ENCODE assay signal across 24 mouse cellular contexts in the genomic region with DNA sequence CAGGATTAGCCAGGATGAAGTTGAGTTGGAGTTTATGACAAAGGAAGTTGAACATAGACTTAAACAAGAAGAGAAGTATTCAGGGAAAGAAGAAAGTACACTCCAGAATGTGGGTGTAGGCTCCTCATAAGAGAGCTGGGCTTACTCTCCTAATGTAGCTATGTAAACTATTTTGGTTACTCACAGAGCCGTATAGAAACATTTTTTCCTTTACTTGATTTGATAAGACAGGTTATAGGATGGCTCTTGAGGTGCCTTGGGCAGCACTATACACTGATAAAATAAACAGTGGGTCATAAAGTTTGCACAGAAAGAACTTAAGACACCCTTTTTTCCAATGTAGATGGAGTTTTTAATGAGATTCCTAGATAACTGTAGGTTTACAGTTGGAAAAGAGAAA.
"Had no signal": no experiment of that assay in that cellular context is flagged by ENCODE, and none has a peak within 500 bp of the region (broad histone marks: within the 10 kb centered on the region; RNA-seq: fewer than 3 reads in every experiment).

No protein-coding gene starts in this region.

- ATAC-seq: hindbrain, postnatal 0 days; intestine, embryonic 16.5 days had no signal

- H3K9me3 ChIP-seq: heart, embryonic 13.5 days; heart, embryonic 15.5 days; hindbrain, embryonic 13.5 days; hindbrain, embryonic 15.5 days; kidney, embryonic 15.5 days; limb, embryonic 13.5 days; limb, embryonic 15.5 days had no signal

- H3K27me3 ChIP-seq: heart, embryonic 13.5 days; heart, embryonic 15.5 days; hindbrain, embryonic 13.5 days; hindbrain, embryonic 15.5 days; kidney, embryonic 15.5 days; limb, embryonic 13.5 days; limb, embryonic 15.5 days had no signal

- H3K4me1 ChIP-seq: heart, embryonic 13.5 days; heart, embryonic 15.5 days; hindbrain, embryonic 13.5 days; hindbrain, embryonic 15.5 days; kidney, embryonic 15.5 days; limb, embryonic 13.5 days; limb, embryonic 15.5 days had no signal

- H3K4me2 ChIP-seq: heart, embryonic 11.5 days; heart, embryonic 13.5 days; heart, embryonic 15.5 days; hindbrain, embryonic 13.5 days; hindbrain, embryonic 15.5 days; kidney, embryonic 15.5 days; limb, embryonic 13.5 days; limb, embryonic 15.5 days had no signal

- H3K4me3 ChIP-seq: heart, adult 2 months; heart, embryonic 13.5 days; heart, embryonic 15.5 days; hindbrain, embryonic 13.5 days; hindbrain, embryonic 15.5 days; kidney, embryonic 15.5 days; limb, embryonic 13.5 days; limb, embryonic 15.5 days had no signal

- H3K36me3 ChIP-seq: heart, embryonic 13.5 days; heart, embryonic 15.5 days; hindbrain, embryonic 13.5 days; hindbrain, embryonic 15.5 days; kidney, embryonic 15.5 days; limb, embryonic 13.5 days; limb, embryonic 15.5 days had no signal

- H3K9ac ChIP-seq: heart, embryonic 13.5 days; heart, embryonic 15.5 days; hindbrain, embryonic 13.5 days; hindbrain, embryonic 15.5 days; kidney, embryonic 15.5 days; limb, embryonic 13.5 days; limb, embryonic 15.5 days had no signal

- H3K27ac ChIP-seq: heart, adult 2 months; heart, embryonic 13.5 days; heart, embryonic 15.5 days; hindbrain, embryonic 13.5 days; hindbrain, embryonic 15.5 days; hindbrain, postnatal 0 days; kidney, embryonic 15.5 days; kidney, postnatal 0 days; limb, embryonic 13.5 days; limb, embryonic 15.5 days had no signal

- DNase-seq: gastrocnemius, postnatal 14 days; gastrocnemius, postnatal 36 days; heart, adult 2 months; heart, postnatal 14 days; heart, postnatal 36 days; kidney, adult 11 months; kidney, adult 2 months; kidney, adult 9 months; kidney, postnatal 14 days; kidney, postnatal 36 days; layer of hippocampus, adult 9-11 months; layer of hippocampus, postnatal 36 days; left cerebral cortex, postnatal 4 days had no signal
